Mouse (Mus musculus) heart, postnatal 14 days (tissue): ENCODE data around the gene Mef2c. TPM values are rescaled to one million over a fixed set of nuclear protein-coding genes. Genes with fewer than 3 reads are reported as not detected.

Experiments
- DNase-seq, 2 experiments: peaks; one replicate each; pipeline ENCODE4 v3.0.0; 2021 to 2022
- intact Hi-C: fragments of 180-260 bp; cut with DNase I; formaldehyde crosslinking; loops from one replicate; pipeline ENCODE4 v1.15.1; 2025
- total RNA-seq, 2 experiments: library from RNA; stranded (reverse); gene quantifications; 2 replicates each; pipeline ENCODE4 v1.2.3; 2021

Mef2c gene
- total RNA-seq, 2 experiments from 2014 or later: 67.9 to 74.7 TPM

DNA sequence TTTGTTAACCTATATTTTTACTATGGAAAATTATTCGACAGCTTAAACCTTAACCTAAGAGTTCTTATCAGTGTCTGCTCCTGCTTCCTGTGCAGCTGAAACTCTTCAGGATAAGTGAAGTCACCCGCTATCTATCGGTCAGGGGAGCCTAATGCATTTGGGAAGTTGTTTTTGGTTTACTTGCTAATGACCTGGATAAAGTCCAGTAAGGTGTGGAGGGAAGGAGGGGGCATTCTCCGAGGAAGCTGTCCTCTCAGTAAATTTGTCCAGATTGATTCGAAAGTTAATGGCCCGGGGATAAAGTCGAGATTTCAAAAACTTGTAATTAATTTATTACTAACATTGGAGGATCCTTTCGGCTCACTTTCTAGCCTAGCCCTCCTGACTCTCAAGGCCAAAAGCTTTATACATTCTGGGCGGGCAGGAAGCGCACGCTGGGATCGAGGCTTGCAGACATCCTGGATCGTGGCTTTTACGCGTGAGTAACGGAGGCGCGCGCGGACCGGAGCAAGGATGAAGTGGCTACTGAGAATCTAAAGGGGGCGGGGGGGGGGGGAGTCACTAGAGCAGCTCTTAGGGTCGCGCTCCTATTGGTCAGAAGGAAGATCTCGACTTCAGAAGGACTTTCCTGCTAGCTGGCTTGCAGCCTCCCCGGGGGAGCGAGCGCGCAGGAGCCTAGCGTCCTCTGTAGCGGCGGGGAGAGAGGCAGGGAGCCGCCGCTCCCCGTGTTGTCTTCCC lies 19.6 kb downstream of the Mef2c start:
- intact Hi-C loops: loop anchor here (10.0 kb wide), 1 partner anchor 81 kb away; no protein-coding TSS in a partner anchor
- peak; percentile 80 to 81 for DNase-seq

DNA sequence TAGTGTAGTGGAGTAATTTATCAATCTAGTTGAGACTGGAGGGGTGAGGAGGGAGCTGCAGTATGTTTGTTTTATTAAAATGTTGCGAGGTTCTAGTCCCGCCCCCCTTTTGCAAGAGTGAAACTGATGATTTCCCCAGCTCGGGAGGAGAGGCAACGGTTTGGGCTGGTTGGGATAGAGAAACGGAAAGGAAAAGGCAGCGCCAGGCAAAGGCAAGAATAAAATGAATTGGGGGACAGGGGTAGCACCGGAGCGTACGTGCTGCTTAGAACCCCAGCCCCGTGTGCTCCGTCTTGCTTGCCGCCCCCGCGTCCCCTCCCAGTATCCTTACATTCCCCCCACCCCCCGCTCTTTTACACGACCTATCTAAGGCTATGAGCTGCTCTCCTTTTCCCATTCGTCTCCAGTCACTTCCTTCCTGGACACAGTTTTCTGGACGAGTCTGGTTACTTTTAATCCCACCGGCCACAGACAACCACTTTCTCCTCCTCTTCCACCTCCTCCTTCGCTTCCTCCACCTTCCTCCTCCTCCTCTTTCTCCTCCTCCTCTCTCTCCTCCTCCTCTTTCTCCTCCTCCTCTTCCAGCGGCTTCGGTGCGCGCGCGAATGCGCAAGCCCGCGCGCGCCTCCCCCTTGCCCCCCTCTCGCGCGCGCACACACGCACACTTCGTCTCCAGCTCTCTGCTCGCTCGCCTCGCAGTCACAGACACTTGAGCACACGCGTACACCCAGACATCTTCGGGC lies 20.5 kb downstream of the Mef2c start:
- intact Hi-C loops: loop anchor here (2.0 to 10.0 kb wide), 3 partner anchors 48 to 130 kb away; no protein-coding TSS in a partner anchor
- peak; percentile 83 to 88 for DNase-seq

DNA sequence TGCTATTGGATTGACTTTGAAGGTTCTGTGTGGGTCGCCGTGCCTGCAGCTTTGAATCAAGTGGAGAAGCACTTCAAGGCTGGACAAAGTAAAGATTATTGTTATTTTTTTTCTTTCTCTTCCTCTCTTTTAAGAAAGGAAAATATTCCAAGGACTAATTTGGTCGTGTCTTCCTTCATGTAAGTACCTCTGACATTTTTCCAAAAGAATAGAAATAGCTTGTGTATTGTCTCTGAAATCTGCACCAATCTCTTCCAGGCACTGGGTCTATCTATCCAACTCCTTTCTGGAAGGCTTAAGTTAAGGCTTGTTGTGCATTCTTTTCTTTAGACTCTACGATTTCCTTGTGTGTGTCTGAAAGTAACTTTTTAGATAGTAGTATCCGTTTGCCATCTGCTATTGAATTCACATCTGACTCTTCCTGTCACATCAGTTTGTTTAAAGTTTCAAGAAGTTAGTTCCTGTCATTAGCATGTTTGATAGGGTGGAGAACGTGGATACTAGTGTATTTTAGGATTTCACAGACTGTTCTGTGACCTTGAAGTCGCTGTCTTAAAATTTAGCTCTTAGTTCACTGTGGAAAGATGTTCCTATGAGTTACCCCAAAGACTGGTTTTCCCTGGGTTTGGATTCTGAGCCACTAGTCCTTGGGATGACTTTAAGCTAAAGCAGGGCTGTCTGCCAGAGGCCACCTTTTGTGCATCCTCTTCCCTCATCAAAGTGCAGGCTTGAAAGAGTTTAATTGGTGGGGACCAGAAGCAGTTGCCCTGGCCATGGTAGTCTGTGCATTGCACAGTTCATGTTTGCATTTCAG lies 21.3 kb downstream of the Mef2c start:
- intact Hi-C loops: loop anchor here (2.0 to 10.0 kb wide), 3 partner anchors 48 to 130 kb away; no protein-coding TSS in a partner anchor
- no peak for DNase-seq

GRCm38 (mm10) chr13:83525716-83526005 lies 21.8 kb downstream of the Mef2c start:
- DNase-seq: no peak
- intact Hi-C loops: loop anchor here (2.0 to 10.0 kb wide), 3 partner anchors 47 to 129 kb away; no protein-coding TSS in a partner anchor

- intact Hi-C loops: loop anchor here (10.0 kb wide), 1 partner anchor 79 kb away; no protein-coding TSS in a partner anchor
- DNase-seq: no peak
Observed at GRCm38 (mm10) chr13:83526066-83526465, 22.2 kb downstream of the Mef2c start.

DNA sequence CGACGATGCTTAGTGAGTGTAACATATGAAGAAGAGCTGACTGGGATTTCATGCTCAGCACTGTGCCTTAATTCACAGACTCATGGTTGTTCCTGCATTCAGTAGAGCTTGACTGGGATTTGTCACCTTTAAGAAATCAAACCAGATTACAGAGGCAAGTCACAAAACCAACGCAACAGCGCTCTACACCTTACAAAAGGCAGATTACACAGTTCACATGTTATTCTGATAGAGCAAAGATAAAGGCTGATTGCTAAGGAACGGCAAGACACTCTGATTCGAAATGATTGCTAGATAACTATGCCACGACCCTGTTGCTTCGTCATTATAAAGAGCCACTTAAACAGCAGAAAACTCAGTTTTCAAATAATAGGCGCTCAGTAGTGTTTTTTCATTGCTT lies 24.1 kb downstream of the Mef2c start:
- intact Hi-C loops: loop anchor here (10.0 kb wide), 1 partner anchor 77 kb away; no protein-coding TSS in a partner anchor
- DNase-seq: no peak

DNA sequence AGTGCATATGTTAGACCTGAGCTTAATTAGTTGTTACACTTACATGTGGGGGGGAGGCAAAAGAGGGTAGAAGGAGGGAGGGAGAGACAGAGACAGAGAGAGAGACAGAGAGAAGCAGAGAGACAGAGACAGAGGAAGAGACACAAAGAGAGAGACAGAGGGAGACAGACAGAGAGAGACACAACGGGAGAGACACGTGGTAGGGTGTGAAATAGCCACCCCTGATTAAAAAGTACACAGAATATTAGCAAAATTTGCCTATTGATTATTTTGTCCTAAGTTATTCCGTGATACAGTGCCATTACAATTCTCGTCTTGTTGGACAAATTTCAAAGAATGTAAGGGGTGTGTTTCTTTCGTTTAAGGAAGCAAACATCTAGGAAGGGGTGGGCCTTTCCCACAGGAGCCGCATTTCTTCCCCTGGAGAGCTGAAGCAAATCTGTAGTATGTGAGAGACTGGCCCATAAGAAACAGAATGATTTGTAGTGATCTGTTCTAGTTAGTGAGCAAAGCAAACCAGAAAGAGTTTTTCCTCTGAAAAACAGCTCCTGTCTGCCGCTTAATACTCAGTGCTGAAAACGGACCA lies 26.0 kb downstream of the Mef2c start:
- DNase-seq: no peak
- intact Hi-C loops: loop anchor here (10.0 kb wide), 1 partner anchor 75 kb away; no protein-coding TSS in a partner anchor

- intact Hi-C loops: no loop called here
- DNase-seq: no peak
Observed at GRCm38 (mm10) chr13:83530889-83531288, 27.1 kb downstream of the Mef2c start.

DNA sequence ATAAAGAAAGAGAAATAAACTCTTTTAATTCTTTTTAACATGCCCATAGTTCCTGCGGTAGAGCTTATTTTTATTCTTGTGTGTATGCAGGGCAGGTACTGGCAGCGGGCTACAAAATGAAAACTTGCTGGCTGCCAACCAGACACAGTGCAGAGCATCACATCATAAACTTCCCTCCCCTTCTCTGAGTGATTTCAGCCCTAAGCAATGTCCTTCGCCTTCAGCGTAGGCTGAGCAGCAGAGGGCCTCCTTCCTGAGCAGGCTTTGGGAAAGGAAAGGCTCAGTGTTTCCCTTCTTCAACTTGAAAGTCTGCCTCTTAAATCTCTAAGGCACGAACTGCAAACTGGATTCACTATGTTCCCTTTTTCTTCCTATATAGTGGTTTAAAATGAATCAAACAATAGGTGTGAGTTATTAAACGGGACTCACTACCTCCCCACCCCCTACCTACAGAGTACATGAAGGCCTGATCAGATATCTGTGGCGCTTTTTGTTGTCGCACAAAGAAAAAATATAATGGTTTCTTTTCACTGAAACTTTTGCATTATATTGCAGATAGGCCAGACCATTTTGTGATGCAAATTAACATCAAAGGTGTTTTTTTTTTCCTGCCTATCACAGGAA lies 28.2 kb downstream of the Mef2c start:
- peak; percentile 61 to 70 for DNase-seq
- intact Hi-C loops: no loop called here

- intact Hi-C loops: no loop called here
- no peak for DNase-seq
Observed at GRCm38 (mm10) chr13:83536361-83536760, 32.5 kb downstream of the Mef2c start.

GRCm38 (mm10) chr13:83537163-83537562 lies 33.3 kb downstream of the Mef2c start:
- intact Hi-C loops: no loop called here
- no peak for DNase-seq

DNA sequence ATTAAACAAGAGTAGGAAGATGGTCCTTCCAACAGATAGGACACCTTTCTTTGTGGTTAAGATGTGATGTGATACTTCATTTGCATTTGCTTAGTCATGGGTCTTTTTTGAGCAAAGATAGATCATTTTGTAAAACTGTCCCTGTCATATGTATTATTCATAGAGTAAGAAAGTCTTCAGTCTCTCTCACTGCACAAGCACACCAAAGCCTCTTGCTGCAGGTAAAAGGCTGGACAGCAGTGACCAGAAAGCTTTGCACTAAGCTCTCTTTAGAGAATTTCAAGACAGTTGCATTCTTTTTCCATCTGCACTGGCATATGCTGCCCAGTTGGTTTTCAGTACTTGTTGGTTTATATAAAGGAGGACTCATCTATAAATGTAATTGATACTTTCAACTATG lies 36.1 kb downstream of the Mef2c start:
- DNase-seq: no peak
- intact Hi-C loops: no loop called here

DNA sequence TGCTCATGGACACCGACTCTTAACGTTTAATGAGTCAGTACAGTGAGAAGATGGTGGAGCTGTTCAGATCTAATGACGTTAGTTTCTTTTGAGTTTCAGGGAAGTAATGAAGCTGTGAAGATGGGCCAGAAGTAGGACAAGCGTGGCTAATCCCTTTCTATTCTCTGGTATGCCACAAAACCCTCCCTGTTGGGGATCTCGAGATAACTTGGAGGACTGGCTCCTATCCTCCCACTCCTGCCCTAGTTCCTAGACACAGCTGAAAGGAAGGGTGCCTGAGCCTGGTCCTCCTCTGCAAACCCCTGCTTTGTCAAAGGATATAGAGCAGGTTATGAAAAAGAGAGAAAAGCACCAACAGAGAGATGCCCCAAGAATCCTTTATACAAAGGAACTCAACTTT lies 38.8 kb downstream of the Mef2c start:
- no peak for DNase-seq
- intact Hi-C loops: no loop called here

- intact Hi-C loops: no loop called here
- no peak for DNase-seq
Observed at GRCm38 (mm10) chr13:83544707-83545106, 40.9 kb downstream of the Mef2c start.

- intact Hi-C loops: no loop called here
- DNase-seq: no peak
Observed at GRCm38 (mm10) chr13:83546876-83547275, 43.0 kb downstream of the Mef2c start.

DNA sequence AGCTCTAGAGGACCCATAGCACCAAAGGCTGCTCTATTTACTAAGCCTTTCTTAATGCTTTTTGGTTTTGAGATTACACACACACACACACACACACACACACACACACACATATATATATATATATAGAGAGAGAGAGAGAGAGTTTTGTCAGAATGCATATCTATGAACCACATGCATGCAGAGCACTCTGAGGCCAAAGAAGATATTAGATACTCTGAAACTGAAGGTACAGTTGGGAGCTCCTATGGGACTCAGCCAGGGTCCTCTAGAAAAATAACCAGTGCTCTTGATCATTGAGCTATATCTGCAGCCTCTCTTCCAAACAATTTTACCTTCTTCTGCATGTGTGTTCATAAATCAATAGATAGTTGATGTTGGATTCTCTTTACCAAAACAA lies 47.4 kb downstream of the Mef2c start:
- intact Hi-C loops: loop anchor here (2.0 kb wide), 1 partner anchor 14 kb away; no protein-coding TSS in a partner anchor
- DNase-seq: no peak

DNA sequence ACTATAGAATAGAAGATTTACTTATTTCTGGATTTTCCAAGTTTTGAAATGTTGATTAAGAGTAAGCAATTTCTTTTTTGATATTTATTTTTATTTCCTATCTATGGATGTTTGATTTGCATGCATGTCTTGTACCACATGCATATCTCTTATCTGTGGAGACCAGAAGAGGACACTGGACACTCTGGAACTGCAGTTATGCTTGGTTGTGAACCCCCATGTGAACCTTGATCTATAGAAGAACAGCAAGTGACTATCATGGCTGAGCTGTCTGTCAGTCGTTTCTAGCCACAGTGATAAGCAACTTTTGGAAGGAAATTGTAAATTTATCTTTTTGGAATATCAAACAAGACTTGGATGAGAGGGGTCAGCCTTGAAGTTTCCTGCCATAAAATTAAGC lies 48.2 kb downstream of the Mef2c start:
- intact Hi-C loops: no loop called here
- DNase-seq: no peak

GRCm38 (mm10) chr13:83563261-83563660 lies 59.4 kb downstream of the Mef2c start:
- no peak for DNase-seq
- intact Hi-C loops: no loop called here

- intact Hi-C loops: loop anchor here (2.0 kb wide), 1 partner anchor 15 kb away; no protein-coding TSS in a partner anchor
- DNase-seq: peak in 1 of 2 experiments; percentile 36
Observed at GRCm38 (mm10) chr13:83565732-83566131, 61.9 kb downstream of the Mef2c start.

GRCm38 (mm10) chr13:83566180-83566579 lies 62.3 kb downstream of the Mef2c start:
- no peak for DNase-seq

More at GRCm38 (mm10) chr13:83566180-83566579, 62.3 kb downstream of the Mef2c start:
- intact Hi-C loops: no loop called here
